Mouse (Mus musculus): Measurements from ENCODE around the gene Evi5.
A peak's percentile ranks its signal among the peaks of the same experiment; 100 is the strongest.

Gene Evi5

GRCm38 (mm10) chr5:107873330-107873729 lies 1.6 kb downstream of the Evi5 start:
- DNase-seq (ENCODE audit: low spot score): no peak

DNA sequence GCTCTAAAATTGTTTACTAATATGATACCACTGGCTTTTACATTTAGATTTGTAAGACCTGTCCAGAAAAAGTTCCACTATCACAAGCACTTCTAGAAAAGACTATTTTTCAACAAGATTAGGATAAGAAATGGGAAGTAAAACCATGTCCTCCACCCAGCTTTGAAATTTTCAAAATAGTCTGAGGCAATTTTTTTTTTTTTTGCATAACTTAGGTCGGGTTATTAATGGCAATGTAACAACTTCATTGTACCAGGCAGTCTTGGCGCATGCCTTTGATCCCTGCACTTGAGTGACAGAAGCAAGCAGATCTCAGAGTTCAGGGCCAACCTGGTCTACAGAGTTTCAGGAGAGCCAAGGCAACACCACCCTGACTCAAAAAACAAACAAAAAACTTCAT lies 5.2 kb downstream of the Evi5 start:
- DNase-seq (ENCODE audit: low spot score): no peak

- peak; percentile 73 for DNase-seq (ENCODE audit: low spot score)
These were observed 5.9 kb downstream of the Evi5 start for GRCm38 (mm10) chr5:107868905-107869424.

DNA sequence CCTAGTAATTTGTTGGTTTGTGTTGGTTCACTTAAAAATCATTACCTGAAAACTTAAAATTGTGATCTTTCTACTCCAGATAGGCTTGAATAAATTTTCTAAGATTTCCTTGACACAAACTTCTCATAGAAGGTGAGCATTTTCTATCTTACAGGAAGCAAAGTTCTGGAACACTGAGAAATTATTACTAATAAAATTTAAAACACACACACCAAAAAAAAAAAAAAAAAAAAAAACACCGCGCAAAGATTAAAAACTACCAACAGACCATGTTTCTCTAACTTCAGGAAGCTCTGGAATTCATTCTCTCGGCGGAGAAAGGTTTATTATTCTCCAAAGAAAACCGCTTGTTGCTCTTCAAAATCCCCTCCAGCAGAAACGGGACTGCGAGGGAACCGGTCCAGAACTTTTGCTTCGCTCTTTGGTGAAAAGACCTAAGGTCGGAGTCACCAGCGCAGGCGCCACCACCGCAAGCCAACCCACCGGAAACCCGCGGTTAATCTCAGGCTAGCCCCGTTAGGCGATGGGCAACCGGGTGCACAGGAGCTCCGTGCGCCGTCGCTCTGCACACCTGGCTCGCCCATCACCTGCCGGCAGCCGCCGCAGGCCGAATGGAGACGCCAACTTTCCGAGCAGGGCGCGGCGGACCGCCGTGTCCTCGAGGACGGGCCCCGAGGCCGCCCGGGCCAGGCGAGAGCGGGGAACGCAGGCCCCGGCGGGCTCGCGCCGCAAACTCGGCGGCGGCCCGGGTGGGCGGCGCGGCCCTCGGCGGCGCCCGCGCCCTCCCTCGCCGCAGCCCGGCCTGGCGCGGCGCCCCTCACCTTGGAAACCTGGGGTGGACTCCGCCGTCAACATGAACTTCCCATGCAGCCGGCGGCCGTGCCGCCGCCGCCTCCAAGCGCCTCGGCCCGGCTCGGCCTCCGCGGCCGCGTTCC lies 6.7 kb downstream of the Evi5 start:
- no peak for DNase-seq (ENCODE audit: low spot score)

GRCm38 (mm10) chr5:107866127-107867126 lies 8.5 kb downstream of the Evi5 start:
- no peak for DNase-seq (ENCODE audit: low spot score)

DNA sequence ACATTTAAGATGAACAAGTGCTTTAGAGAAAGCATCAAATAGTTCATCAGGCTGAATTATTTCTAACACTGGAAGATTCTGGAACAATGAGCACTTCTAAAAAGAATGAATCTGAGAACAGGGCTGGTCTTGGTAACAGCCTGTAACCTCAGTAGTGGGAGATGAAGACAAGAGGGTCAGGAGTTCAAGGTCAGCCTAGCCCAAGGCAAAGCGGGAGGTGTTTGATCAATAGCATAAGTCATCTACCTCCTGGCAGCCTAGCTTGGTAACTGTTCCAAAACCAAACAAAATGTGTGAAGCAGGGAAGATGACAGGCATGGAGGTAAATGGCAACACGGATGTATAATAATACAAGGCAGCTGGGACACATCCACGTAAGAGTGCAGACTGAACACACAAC lies 10.9 kb downstream of the Evi5 start:
- DNase-seq (ENCODE audit: low spot score): no peak

GRCm38 (mm10) chr5:107858963-107859362 lies 15.9 kb downstream of the Evi5 start:
- DNase-seq (ENCODE audit: low spot score): no peak

GRCm38 (mm10) chr5:107855546-107855945 lies 19.4 kb downstream of the Evi5 start:
- no peak for DNase-seq (ENCODE audit: low spot score)

GRCm38 (mm10) chr5:107854556-107854955 lies 20.4 kb downstream of the Evi5 start:
- no peak for DNase-seq (ENCODE audit: low spot score)

- no peak for DNase-seq (ENCODE audit: low spot score)
These were observed 21.1 kb downstream of the Evi5 start for GRCm38 (mm10) chr5:107853807-107854206.

GRCm38 (mm10) chr5:107848964-107849363 lies 25.9 kb downstream of the Evi5 start:
- no peak for DNase-seq (ENCODE audit: low spot score)

GRCm38 (mm10) chr5:107847817-107848216 lies 27.1 kb downstream of the Evi5 start:
- DNase-seq (ENCODE audit: low spot score): no peak

DNA sequence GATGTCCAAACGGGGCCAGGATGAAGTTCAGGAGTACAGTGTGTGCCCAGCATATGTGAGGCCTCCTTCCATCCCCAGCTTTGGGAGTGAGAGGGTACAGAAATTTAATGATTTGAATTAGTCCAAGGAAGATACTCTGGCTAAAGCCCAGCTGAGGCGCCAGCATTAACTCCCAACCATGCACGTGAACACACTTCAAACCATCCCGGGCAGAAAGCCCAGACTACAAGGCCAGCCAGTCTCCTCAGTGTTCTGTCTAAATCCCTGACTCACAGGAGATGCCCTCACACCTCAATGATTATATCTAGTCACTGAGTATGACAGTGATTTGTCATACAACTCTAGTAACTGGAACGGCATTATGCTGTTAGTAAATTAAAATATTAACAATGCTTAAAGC lies 27.6 kb downstream of the Evi5 start:
- no peak for DNase-seq (ENCODE audit: low spot score)

- no peak for DNase-seq (ENCODE audit: low spot score)
These were observed 34.2 kb downstream of the Evi5 start for GRCm38 (mm10) chr5:107840549-107841238.

DNA sequence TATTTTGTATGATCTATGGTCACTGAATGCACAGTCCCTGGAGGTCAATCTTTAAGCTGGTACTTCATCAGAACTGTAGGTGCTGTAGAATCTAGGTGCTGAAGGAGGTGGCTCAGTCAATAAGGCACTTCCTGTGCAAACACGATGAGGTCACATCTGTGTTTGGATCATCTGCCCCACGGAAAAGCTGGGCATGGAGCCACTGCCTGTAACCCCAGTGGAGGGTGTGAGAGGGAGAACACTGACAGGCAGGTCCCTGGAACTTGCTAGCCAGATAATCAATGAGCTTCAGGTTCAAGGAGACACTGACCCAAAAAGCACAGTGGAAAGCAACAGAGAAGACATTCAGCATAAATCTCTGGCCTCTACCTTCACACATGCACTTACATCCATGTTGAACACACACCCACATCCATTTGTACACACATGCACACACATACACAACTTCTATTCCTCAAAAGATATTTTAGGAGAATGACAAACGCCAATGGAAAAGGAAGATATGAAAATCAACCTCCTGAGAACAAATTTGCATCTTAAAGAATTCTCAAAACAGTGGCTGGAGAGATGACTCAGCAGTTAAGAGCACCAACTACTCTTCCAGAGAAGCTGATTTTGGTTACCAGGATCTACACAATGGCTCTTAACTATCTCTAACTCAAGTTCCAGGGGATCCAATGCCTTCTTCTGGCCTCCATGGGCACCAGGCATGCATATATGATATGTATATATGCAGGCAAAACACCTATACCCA lies 35.8 kb downstream of the Evi5 start:
- no peak for DNase-seq (ENCODE audit: low spot score)

GRCm38 (mm10) chr5:107834287-107834686 lies 40.6 kb downstream of the Evi5 start:
- DNase-seq (ENCODE audit: low spot score): no peak

GRCm38 (mm10) chr5:107831351-107831750 lies 43.6 kb downstream of the Evi5 start:
- DNase-seq (ENCODE audit: low spot score): no peak

GRCm38 (mm10) chr5:107829998-107830560 lies 44.8 kb downstream of the Evi5 start, which contains the start of gene Ube2d2b:
Gene Ube2d2b (plus strand): TSS chr5:107830099.
- no peak for DNase-seq (ENCODE audit: low spot score)

DNA sequence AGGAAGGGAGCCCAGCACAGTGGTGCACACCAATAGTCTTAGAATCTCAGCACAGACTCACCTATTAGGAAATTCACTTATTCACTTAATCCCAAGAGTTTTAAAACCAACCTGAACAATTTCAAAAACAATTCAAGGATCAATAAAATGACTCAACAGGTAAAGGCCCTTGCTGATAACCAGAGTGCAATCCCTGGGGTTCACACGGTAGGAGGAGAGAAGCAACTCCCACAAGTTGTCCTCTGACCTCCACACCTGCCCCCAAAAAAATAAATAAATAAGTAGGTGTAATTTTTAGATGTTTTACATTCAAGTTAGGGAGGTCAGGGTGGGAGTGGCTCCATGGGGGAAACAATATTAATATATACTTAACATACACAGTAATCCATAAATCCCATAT lies 52.4 kb downstream of the Evi5 start:
- DNase-seq (ENCODE audit: low spot score): no peak

DNA sequence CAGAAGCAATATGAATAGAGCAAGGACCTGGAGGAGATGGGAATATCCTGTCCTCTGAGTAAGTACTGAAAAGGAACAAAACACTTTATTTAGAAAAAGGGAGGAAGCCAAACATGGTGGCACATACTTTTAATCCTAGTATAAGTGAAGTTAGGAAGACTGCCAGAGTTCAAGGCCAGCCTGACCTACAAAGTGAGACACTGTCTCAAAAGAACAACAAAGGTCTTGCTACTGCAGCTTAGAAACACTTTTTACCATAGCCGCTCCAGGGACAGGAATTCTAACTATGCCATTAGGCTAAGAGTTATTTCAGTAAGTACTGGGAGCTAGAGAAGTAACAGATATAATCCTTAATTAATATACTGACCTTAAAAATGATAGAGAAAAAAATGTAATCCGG lies 60.3 kb downstream of the Evi5 start:
- DNase-seq (ENCODE audit: low spot score): no peak

GRCm38 (mm10) chr5:107807496-107807895 lies 67.4 kb downstream of the Evi5 start:
- no peak for DNase-seq (ENCODE audit: low spot score)

Measured in left cerebral cortex, adult 11 months (tissue).